Mouse (Mus musculus): ENCODE measurements around the gene Ninl. TPM values are rescaled to one million over a fixed set of nuclear protein-coding genes. Genes with fewer than 3 reads are reported as not detected.

Ninl gene
- polyA plus RNA-seq, 1 experiment from 2014 or later = 8.4 TPM

DNA sequence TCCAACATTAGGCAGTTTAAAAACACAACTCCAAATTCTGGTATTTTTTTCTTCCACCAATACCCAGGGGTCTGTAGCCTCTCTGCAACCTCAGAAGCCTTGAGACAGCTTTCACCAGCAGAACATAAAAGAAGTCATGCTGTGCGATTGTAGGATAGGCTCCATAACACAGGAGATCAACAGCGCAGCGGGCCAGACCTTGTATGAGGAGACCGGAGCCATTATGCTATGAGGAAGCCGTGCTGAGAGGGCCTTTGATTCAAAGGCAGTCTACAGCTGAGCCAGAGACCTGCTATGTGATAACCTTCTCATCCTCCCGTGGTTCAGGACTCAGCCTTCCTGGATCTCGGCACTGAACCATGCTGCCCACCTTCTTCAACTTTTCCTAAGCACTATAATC lies 67.3 kb downstream of the Ninl start:
- ATAC-seq (ENCODE audit: insufficient number of reproducible peaks, insufficient read depth, low FRiP score, low TSS enrichment, low read depth) = no peak
- Histone ChIP-seq H3K4me1 (no peaks in the 10 kb centered on the region), H3K9ac (no peak overlapping the region), H3K4me3 (no peak overlapping the region), H3K27me3 (no peaks in the 10 kb centered on the region), H3K4me2 (no peak overlapping the region), H3K36me3 (peaks cover 65% of the 10 kb centered on the region), H3K27ac (no peak overlapping the region), H3K9me3 (no peaks in the 10 kb centered on the region)
- 92% methylated on average over 7 of the region's 7 CpGs for WGBS

DNA sequence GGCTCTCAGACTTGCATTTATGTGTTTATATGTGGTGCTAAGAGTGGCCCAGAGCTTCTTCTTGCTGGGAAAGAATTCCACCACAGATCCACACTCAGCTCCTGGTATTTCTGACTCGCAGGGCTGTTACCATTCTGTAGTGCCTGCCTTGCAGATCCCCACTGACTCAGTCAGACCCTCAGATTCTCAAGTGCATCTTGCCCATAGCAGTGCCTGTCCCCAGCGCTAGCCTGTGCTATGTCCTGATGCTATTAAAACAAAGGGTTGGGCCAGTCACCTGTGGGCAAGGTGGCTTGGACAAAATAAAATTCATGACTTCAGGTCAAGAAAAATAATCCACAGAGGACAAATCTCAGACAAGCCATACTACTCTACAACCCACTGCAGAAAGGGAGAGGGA lies 70.0 kb downstream of the Ninl start:
- no peak for ATAC-seq (ENCODE audit: insufficient number of reproducible peaks, insufficient read depth, low FRiP score, low TSS enrichment, low read depth)
- Histone ChIP-seq H3K36me3 (peaks cover 74% of the 10 kb centered on the region), H3K4me3 (no peak overlapping the region), H3K4me1 (no peaks in the 10 kb centered on the region), H3K9ac (no peak overlapping the region), H3K27ac (no peak overlapping the region), H3K9me3 (no peaks in the 10 kb centered on the region), H3K4me2 (no peak overlapping the region), H3K27me3 (no peaks in the 10 kb centered on the region)
- 97% methylated on average over 2 of the region's 2 CpGs for whole genome bisulfite sequencing

DNA sequence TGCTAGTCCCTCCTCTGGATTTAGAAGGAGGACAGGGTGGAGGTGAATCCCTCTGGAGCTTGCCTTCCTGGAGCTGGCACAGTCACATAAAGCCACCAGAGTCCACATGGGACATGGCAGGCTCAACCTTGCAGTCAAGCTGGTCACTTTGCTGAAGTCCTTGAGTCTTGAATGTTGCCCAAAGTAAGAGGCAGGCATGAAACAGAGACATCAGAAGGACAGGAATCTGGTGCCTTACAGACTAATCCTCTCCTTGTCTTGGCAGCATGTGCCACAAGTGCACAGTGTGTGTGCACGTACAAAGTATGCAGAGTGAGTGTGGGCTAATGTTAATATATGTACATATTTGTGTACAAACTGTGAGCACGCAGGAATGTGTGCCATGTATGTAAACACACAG lies 71.7 kb downstream of the Ninl start:
- no peak overlapping the region for H3K4me3 ChIP-seq
- H3K4me1 ChIP-seq = no peaks in the 10 kb centered on the region
- no peaks in the 10 kb centered on the region for H3K9me3 ChIP-seq
- no peaks in the 10 kb centered on the region for H3K27me3 ChIP-seq
- peaks cover 67% of the 10 kb centered on the region for H3K36me3 ChIP-seq
- no peak for ATAC-seq (ENCODE audit: insufficient number of reproducible peaks, insufficient read depth, low FRiP score, low TSS enrichment, low read depth)
- H3K9ac ChIP-seq = no peak overlapping the region
- H3K4me2 ChIP-seq = no peak overlapping the region
- 91% methylated on average over 2 of the region's 2 CpGs for WGBS
- H3K27ac ChIP-seq = no peak overlapping the region

DNA sequence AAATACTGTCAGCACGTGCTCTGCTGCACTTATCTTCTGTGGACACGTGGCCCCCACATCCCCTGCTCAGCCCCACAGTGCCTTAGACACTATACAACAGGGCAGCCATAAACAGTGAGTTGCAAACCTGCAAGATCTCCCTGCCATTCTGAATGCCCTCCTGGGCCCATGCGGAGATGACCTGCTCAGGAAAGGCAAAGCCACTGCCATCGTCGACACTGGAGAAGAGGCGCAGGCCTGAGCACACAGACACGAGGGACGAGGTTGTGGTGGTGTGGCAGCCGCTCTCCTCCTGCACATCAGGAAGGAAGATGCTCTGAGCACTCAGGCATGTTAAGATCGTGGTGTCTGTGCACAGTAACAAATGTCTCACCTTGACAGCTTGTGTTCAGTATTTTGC lies 73.2 kb downstream of the Ninl start:
- WGBS = 90% methylated on average over 10 of the region's 10 CpGs
- Histone ChIP-seq H3K9ac (no peak overlapping the region), H3K4me3 (no peak overlapping the region)

DNA sequence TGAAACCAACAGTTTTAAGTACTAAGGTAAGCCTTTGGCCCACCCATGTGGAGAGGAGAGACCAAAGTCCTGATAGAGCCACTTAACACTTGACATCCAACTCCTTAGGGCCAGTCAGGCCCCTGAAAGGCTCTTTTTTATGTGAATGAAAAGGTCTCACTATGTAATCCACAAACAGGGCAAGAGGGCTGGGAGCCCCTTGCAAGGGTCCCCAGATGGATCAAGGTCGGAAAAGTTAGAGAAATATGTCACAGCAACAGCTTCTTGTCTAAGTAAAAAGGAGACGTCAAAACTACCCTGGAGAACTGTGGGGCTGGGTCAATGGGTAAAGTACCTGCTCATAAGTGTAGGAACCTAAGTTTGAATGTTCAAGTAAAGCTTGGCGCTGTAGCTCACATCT lies 74.5 kb downstream of the Ninl start:
- no peaks in the 10 kb centered on the region for H3K9me3 ChIP-seq
- H3K4me3 ChIP-seq = no peak overlapping the region
- ATAC-seq (ENCODE audit: insufficient number of reproducible peaks, insufficient read depth, low FRiP score, low TSS enrichment, low read depth) = no peak
- no peak overlapping the region for H3K27ac ChIP-seq
- 86% methylated on average over 3 of the region's 3 CpGs for WGBS
- H3K4me1 ChIP-seq = no peaks in the 10 kb centered on the region
- H3K27me3 ChIP-seq = no peaks in the 10 kb centered on the region
- no peak overlapping the region for H3K4me2 ChIP-seq
- H3K9ac ChIP-seq = no peak overlapping the region
- peaks cover 62% of the 10 kb centered on the region for H3K36me3 ChIP-seq

More for the DNA sequence above, 73.2 kb downstream of the Ninl start:
- Histone ChIP-seq H3K4me2 (no peak overlapping the region), H3K27ac (no peak overlapping the region), H3K4me1 (no peaks in the 10 kb centered on the region), H3K27me3 (no peaks in the 10 kb centered on the region), H3K9me3 (no peaks in the 10 kb centered on the region), H3K36me3 (peaks cover 63% of the 10 kb centered on the region)
- no peak for ATAC-seq (ENCODE audit: insufficient number of reproducible peaks, insufficient read depth, low FRiP score, low TSS enrichment, low read depth)

DNA sequence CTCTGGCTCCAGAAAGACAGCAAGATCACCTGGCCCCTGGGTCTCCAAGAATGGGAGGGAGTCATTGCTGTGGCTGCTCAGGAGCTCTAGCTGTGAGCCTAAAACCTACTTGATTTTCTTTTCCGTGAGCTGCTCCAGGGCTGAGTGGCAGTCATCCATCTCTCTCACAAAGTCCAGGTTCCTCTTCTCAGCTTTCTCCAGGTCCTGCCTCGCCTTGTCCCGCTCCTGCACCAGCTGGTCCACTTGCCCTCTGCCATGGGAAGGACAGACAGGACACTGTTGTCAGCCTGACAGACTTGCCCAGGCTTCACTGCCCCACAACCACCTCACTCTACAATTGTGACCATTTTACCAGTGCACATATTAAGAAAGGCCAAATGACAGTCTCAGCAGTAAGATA lies 75.9 kb downstream of the Ninl start:
- Histone ChIP-seq H3K27ac (no peak overlapping the region), H3K9me3 (no peaks in the 10 kb centered on the region), H3K9ac (no peak overlapping the region), H3K27me3 (no peaks in the 10 kb centered on the region), H3K4me1 (no peaks in the 10 kb centered on the region), H3K4me2 (no peak overlapping the region), H3K4me3 (no peak overlapping the region), H3K36me3 (peaks cover 69% of the 10 kb centered on the region)
- no peak for ATAC-seq (ENCODE audit: insufficient number of reproducible peaks, insufficient read depth, low FRiP score, low TSS enrichment, low read depth)
- WGBS = 88% methylated on average over 3 of the region's 3 CpGs

DNA sequence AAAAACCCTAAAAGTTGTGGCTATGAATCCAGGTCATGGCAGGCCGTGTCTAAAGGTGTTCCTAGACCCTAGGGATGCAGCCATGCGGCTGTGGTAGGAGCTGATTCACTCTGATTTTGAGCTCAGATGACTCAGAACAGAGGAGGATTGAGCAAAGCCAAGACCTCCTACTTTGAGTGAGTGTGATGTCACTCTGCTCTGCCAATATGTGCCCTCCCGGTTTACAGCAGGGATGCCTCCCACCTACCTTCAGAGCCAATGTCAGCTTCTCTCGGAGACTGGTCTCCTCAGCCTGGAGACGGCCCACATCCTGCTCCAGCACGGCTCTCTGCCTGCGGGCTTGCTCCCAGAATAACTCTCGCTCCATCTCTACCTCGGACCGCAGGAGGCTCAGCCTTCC lies 79.7 kb downstream of the Ninl start:
- Histone ChIP-seq H3K4me1 (no peaks in the 10 kb centered on the region), H3K27me3 (no peaks in the 10 kb centered on the region), H3K27ac (no peak overlapping the region), H3K9me3 (no peaks in the 10 kb centered on the region), H3K4me2 (no peak overlapping the region), H3K36me3 (peaks cover 75% of the 10 kb centered on the region), H3K4me3 (no peak overlapping the region), H3K9ac (no peak overlapping the region)
- 91% methylated on average over 10 of the region's 10 CpGs for WGBS
- ATAC-seq (ENCODE audit: insufficient number of reproducible peaks, insufficient read depth, low FRiP score, low TSS enrichment, low read depth) = no peak

DNA sequence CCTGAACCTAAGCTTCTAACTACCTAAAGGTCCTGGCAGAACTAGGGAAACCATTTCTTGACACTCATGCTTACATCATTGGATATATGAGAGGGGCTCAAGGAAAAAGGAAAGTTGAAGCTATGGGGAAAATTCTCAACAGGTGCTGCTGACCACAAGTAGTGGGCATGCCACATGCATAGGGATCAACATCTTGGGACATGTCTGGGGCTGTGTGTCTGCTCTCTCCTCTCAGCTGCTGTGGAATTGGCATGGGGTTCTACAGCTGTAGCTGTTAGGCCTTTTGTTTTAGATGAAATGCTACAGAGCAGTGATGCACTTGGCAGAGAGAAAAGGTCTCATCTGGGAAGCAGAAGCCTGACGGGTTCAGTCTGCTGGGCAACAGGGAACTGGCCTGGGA lies 83.3 kb downstream of the Ninl start:
- no peaks in the 10 kb centered on the region for H3K9me3 ChIP-seq
- H3K9ac ChIP-seq = no peak overlapping the region
- H3K27me3 ChIP-seq = no peaks in the 10 kb centered on the region
- no peak overlapping the region for H3K27ac ChIP-seq
- no peak overlapping the region for H3K4me3 ChIP-seq
- no peak for ATAC-seq (ENCODE audit: insufficient number of reproducible peaks, insufficient read depth, low FRiP score, low TSS enrichment, low read depth)
- H3K4me2 ChIP-seq = no peak overlapping the region
- H3K36me3 ChIP-seq = peaks cover 81% of the 10 kb centered on the region
- no peaks in the 10 kb centered on the region for H3K4me1 ChIP-seq
- WGBS = 86% methylated on average over 1 of the region's 1 CpGs

DNA sequence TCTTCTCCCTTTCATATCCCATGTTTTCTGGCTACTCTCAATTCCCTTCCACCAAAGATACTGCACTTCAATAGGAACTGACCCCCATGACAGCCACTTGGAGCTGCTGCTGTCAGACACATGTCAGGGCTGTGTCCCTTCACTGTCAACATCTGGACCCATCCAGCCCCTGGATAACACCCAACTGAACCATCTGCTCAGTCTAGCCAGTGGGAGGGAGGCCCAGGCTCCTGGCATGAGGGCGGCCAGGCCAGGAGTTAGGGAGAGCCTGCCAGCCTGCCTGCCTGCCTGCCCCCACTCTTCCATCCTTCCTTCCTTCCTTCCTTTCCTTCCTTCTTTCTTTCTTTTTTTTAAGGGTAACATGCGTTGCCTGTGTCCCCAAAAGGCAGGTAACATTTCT lies 88.0 kb downstream of the Ninl start:
- H3K36me3 ChIP-seq = peaks cover 77% of the 10 kb centered on the region
- H3K9ac ChIP-seq = no peak overlapping the region
- no peaks in the 10 kb centered on the region for H3K27me3 ChIP-seq
- no peak overlapping the region for H3K4me2 ChIP-seq
- 84% methylated on average over 2 of the region's 2 CpGs for WGBS
- H3K4me3 ChIP-seq = no peak overlapping the region
- H3K27ac ChIP-seq = no peak overlapping the region
- no peaks in the 10 kb centered on the region for H3K4me1 ChIP-seq
- no peaks in the 10 kb centered on the region for H3K9me3 ChIP-seq
- ATAC-seq (ENCODE audit: insufficient number of reproducible peaks, insufficient read depth, low FRiP score, low TSS enrichment, low read depth) = no peak

DNA sequence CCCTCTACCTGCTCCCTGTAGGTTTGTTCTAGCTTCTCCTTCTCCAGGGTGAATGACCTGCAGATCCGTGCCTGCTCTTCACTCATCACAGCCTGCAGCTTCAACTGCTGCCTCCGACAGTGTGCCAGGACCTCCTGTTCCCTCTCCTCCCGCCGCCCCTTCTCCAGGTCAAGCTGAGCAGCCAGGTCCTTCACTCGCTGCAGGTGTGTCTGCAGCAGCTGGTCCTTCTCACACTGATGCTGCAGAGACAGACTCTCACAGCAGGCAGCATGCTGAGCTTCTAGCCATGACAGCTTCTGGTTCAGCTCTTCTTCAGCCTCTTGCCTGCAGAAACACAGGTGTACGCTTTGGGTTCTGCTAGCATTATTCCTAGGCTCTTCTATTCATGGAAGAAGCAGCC lies 89.1 kb downstream of the Ninl start:
- no peaks in the 10 kb centered on the region for H3K9me3 ChIP-seq
- 92% methylated on average over 6 of the region's 6 CpGs for WGBS
- no peak for ATAC-seq (ENCODE audit: insufficient number of reproducible peaks, insufficient read depth, low FRiP score, low TSS enrichment, low read depth)
- no peak overlapping the region for H3K27ac ChIP-seq
- H3K4me2 ChIP-seq = no peak overlapping the region
- H3K4me1 ChIP-seq = no peaks in the 10 kb centered on the region
- H3K27me3 ChIP-seq = no peaks in the 10 kb centered on the region
- no peak overlapping the region for H3K9ac ChIP-seq
- peaks cover 70% of the 10 kb centered on the region for H3K36me3 ChIP-seq
- no peak overlapping the region for H3K4me3 ChIP-seq

DNA sequence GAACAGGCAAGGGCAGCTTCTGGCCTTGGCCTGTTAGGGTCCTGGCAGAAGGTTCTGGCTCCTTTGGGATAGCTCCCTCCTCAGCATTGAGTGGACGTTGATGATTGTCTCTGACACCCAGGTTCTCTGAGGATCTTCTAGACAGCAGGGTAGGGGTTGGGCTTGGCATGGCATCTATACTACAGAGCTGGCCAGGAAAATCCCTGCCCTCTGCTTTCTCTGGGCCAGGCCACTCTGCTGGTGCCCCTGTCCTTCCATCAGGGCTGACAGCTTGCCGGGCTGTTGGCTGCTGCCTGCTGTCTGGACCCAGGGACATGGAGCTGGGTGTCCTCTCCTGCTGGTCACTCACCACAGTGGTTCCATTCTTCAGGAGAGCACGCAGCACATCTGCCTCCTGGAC lies 89.5 kb downstream of the Ninl start:
- Histone ChIP-seq H3K9ac (no peak overlapping the region), H3K27me3 (no peaks in the 10 kb centered on the region), H3K36me3 (peaks cover 69% of the 10 kb centered on the region), H3K4me2 (no peak overlapping the region), H3K4me1 (no peaks in the 10 kb centered on the region), H3K4me3 (no peak overlapping the region), H3K27ac (no peak overlapping the region), H3K9me3 (no peaks in the 10 kb centered on the region)
- ATAC-seq (ENCODE audit: insufficient number of reproducible peaks, insufficient read depth, low FRiP score, low TSS enrichment, low read depth) = no peak
- 91% methylated on average over 3 of the region's 3 CpGs for WGBS

DNA sequence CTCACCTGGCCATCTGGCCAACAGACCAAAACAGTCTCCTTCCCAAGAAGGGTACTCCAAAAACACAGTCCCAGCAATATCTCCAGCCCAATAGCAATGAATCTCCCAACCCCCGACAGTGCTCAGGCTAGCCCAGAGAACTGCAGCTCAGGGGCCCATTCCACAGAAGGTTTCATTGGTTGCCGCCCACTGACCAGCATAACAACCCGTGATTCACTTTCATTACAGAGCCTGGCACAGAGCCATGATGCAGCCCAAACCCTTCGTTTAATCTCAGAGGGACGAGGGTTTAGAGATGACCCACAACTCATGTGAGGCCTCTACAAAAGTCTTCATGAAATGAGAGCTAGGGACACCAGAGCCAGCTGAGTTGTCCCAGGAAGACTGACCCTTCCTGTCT lies 90.4 kb downstream of the Ninl start:
- H3K4me2 ChIP-seq = no peak overlapping the region
- H3K36me3 ChIP-seq = peaks cover 70% of the 10 kb centered on the region
- H3K4me1 ChIP-seq = no peaks in the 10 kb centered on the region
- no peaks in the 10 kb centered on the region for H3K27me3 ChIP-seq
- ATAC-seq (ENCODE audit: insufficient number of reproducible peaks, insufficient read depth, low FRiP score, low TSS enrichment, low read depth) = no peak
- no peak overlapping the region for H3K9ac ChIP-seq
- WGBS = 92% methylated on average over 5 of the region's 5 CpGs
- no peak overlapping the region for H3K27ac ChIP-seq
- H3K9me3 ChIP-seq = no peaks in the 10 kb centered on the region
- H3K4me3 ChIP-seq = no peak overlapping the region

Data from embryonic facial prominence, embryonic 13.5 days (tissue).